Mouse (Mus musculus) forelimb bud, embryonic 11.5 days (tissue): Measurements from ENCODE around the gene Rpusd1.

Source experiments
- DNase-seq: peaks from one replicate; pipeline ENCODE4 v3.0.0-alpha.2; 2012; ENCODE audit warnings: low read depth, low spot score

Gene Rpusd1

GRCm38 (mm10) chr17:25727265-25728008 lies at the start of gene Rpusd1, which contains the start of gene Chtf18:
Rpusd1 (plus strand) TSS chr17:25727670.
Chtf18 (minus strand) TSS chr17:25727419.
- DNase-seq, result peak; percentile 99

- DNase-seq, result no peak
These were observed 49.5 kb upstream of the Rpusd1 start for GRCm38 (mm10) chr17:25677969-25678368.

DNA sequence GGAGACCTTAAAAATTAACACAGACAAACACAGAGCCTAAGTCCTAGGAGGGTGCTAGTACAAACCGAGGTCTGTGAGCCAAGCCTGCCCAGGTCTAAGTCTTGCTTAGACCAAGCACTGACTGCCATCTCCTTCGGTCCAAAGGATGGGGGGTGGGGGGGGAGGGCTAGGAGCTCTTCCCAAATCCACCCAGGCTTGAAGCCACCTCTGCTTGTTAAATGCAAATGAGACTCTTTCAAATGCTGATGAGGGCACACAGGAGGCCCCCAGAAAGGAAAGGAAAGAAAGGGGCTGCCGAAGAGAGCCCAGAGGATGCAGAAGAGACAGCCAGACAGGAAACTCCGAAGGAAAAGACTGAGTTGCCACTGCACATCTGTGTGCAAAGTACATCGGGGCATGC lies 47.7 kb upstream of the Rpusd1 start:
- DNase-seq, result no peak

DNA sequence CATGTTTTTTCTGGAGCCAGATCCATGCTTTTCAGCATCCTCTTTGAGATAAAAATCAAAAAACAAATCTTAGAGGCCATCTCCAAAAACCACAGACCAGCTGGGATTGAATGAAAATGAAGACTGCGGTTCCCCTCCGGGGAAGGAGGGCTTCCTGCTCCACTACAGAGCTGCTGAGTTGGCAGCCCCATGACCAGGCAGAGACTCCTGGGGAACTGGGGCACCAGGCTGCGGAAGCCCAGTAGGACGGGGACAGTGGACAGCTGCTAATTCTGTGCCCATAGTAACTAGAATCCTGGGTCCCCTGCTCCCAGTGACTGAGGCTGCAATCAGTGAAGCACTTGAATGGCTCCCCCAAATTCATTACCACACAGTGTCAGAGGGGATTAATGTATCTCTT lies 45.8 kb upstream of the Rpusd1 start:
- DNase-seq, result no peak

DNA sequence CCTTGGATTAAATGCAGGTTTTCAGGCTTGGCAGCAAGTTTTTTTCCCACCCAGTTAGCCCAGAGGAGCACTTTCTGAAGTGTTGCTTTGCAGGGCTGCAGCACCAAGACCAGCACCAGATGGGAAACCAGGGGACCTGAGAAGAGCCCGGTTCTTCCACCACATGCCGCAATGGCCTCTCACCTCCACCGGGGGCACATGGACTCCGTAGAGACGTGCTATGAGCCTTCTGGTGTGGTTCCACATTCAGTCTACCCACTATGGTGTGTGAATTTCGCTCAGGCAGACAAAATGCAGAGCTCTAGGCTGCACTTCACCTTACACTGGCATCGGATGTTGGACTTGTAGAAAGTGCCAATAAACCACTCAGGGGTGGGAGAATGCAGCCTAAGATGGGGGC lies 41.1 kb upstream of the Rpusd1 start:
- peak; percentile 23 for DNase-seq

- DNase-seq, result no peak
These were observed 38.5 kb upstream of the Rpusd1 start for GRCm38 (mm10) chr17:25688922-25689321.

GRCm38 (mm10) chr17:25696263-25696662 lies 31.2 kb upstream of the Rpusd1 start:
- peak; percentile 31 for DNase-seq

GRCm38 (mm10) chr17:25698446-25698845 lies 29.0 kb upstream of the Rpusd1 start:
- DNase-seq, result peak; percentile 84

DNA sequence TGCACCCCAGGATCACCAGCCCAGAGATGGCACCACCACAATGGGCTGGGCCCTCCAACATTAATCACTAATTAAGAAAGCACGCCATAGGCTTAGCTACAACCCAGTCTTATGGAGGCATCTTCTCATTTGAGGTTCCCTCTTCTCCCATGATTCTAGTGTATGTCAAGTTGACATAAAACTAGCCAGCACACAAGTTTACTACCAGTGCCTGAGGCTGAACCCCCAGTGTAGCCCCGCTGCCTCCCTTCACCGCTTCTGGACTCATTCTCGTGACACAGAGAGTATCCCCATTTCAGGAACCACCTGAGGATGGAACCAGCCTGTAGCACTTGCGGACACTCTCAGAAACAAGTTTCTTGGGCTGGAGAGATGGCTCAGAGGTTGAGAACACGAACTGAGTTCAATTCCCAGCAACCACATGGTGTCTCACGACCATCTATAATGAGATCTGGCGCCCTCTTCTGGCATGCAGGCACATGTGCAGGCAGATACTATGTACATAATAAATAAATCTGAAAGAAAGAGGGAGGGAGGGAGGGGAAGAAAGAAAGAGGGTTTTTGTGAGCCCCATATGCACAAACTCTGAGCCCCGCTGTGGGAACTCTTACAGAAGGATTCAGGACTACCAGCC lies 26.5 kb upstream of the Rpusd1 start:
- DNase-seq, result no peak

GRCm38 (mm10) chr17:25709994-25710393 lies 17.5 kb upstream of the Rpusd1 start:
- no peak for DNase-seq

- no peak for DNase-seq
These were observed 16.3 kb upstream of the Rpusd1 start for GRCm38 (mm10) chr17:25711136-25711535.

GRCm38 (mm10) chr17:25715627-25716026 lies 11.8 kb upstream of the Rpusd1 start:
- DNase-seq, result no peak

DNA sequence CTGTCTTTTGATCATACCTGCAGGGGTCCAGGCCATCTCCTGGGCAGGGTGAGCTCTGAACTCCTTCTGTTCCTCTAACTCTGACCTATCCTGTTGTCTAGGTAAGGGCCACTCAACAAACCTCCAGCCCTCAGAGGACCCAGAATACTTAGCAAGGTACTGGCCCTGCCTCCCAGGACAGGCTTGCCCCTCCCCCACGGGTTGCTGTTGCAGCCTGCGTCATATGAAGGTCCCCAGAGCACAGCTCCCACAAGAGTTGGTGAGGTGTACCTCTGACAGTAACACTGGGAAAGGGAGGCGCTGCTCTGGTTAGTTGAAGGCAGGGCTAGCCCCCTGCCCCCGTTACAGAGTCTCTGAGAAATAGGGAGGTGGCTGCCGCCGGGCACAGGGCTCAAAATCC lies 11.3 kb upstream of the Rpusd1 start:
- DNase-seq, result no peak

GRCm38 (mm10) chr17:25716711-25717637 lies 10.5 kb upstream of the Rpusd1 start, which contains the start of gene Gng13:
Gng13 (plus strand) TSS chr17:25717171.
- DNase-seq, result no peak

DNA sequence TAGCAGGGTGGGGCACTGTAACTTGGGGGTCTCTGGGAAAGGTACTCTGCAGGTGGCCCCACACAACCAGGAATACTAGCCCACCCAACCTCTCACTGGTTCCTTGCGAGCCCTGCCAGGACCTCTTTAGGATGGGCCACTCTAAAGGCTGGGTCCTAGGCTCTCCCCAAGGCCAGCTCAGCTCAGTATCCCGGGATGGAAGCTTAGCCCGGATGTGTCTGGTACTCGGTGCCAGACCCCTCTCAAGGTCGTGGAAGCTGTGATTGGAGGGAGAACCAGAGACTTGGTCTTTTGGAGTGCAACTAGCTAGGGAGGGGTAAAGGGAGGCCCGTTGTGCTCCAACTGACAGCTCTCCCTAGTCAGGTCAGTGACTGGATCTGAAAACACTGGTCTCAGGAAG lies 9.8 kb upstream of the Rpusd1 start:
- no peak for DNase-seq

DNA sequence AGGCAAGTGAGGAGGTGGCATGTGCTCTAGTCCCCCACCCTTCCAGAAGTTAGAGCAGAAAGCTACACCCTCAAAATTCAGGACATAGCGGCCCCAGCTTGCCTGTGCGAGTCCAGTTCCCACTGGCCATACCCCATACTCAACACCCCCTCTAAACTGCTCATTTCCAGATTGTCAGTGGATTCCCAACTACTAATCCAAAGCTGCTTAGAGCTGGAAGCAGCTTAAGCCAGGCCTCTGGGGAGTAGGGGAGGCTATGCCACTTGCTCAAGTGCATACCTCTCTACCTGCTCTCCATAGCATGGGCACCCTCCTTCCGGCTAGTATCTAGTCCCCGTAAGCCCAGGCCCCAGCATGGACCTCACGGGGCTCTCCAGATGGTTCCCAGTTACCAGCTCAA lies 6.0 kb upstream of the Rpusd1 start:
- no peak for DNase-seq

DNA sequence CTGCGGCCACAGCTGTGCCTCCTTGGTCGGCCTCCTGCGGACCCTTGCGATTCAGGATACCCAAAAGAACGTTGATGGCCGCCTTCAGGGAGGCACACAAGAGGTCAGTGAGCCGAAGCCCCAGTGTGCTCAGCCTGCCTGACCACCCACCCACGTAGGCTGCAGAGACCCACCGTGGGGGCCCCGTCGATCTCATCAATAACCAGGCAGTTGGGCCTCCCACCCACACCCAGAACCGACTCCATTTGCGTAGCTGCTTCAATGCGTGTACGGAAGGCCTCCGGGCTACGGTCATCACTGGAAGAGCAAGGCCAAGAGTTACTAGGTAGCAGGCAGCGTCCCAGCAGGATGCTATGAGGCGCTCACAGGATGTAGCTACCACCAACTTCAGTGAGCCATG lies 4.0 kb upstream of the Rpusd1 start:
- DNase-seq, result no peak

GRCm38 (mm10) chr17:25723919-25724318 lies 3.6 kb upstream of the Rpusd1 start:
- no peak for DNase-seq

DNA sequence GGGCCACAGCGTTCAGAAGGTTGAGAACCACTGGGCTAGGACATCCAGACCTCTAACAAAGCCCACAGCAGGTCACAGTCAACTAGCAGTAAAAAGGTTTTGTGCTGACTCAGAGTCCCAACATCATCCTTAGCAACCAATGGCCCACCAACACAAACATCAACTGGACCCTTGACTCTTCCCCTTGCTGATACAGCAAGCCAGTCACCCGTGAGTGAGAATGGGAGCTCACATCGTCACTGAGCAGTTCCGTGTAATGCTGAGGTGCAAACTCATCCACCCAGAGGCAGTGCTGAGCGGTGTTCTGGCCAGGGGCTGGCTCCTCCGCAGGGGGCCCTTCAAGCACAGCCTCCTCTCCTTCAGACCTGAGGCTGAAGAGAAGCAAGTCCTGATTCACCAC lies 2.2 kb upstream of the Rpusd1 start:
- no peak for DNase-seq

DNA sequence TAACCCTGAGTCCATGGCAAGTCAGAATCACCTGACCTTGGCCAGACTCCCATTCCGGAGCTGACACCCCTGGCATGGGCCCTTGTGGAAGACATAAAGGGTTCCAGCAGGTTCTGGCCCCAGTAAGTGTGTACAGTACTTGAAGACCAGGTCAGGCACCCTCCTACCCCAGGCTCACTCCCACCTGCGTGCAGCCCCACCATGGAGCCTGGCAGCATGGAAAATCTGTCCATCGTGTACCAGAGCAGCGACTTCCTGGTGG lies 470 bp downstream of the Rpusd1 start:
- no peak for DNase-seq

DNA sequence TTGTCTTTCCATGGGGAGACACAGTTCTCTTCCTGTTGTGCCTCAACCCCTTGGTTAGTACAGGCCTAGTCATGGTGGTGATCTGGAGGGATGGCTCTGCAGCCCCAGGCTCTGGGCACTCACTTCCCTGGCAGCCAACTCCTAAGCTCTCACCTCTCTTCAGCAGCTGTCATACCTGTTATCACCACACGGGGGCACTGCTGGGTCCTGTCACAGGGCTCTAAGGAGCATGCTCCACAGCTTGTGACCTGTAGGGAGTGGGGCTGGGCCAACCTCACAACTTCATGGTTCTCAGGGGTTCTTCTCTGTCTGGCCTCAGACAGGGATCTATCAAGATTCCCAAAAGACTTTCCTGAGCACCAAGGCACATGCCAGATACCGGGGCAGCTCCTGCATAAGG lies 4.6 kb downstream of the Rpusd1 start:
- DNase-seq, result peak; percentile 88

- DNase-seq, result no peak
These were observed 7.8 kb downstream of the Rpusd1 start for GRCm38 (mm10) chr17:25735246-25735645.
